Mouse (Mus musculus) embryonic stem cell, embryonic (primary cell): Measurements from ENCODE around the gene Apoc4.

Experiments
- CTCF ChIA-PET, 4 experiments: fragments of 300-600 bp in 2 of 4; fragments of 350-600 bp in 2 of 4; sonication (Branson Sonifier 250); formaldehyde crosslinking; loops; one replicate each; lab custom pipeline; 2022; ENCODE audit warnings: inconsistent platforms in 2 of 4; lab: Charles Lee
- POLR2A ChIA-PET, 4 experiments: fragments of 300-600 bp in 2 of 4; fragments of 350-600 bp in 2 of 4; sonication (Branson Sonifier 250); formaldehyde crosslinking; loops; one replicate each; lab custom pipeline; 2022; ENCODE audit warnings: antibody characterized with exemption in 4 of 4, inconsistent platforms in 1 of 4; lab: Charles Lee

Apoc4 gene

GRCm38 (mm10) chr7:19710650-19711049 is 29.4 kb upstream of the Apoc4 start:
- ChIA-PET POLR2A (interaction anchor here in 3 of 4 experiments (0.7 to 19.0 kb wide), 9 partner anchors 12 to 159 kb away, joined by 3 to 415 read pairs (median 5); partner anchors contain the start of genes Apoe (in 3 of the 3) and Apoc1 (in 2 of the 3)), CTCF (interaction anchor here (0.5 to 7.4 kb wide), 13 partner anchors 8 to 167 kb away, joined by 3 to 86 read pairs (median 4); partner anchors contain the start of gene Apoe (in 1 of the 4))

- CTCF ChIA-PET = interaction anchor here in 2 of 4 experiments (1.1 to 7.9 kb wide), 2 partner anchors 8 to 10 kb away, joined by 4 to 86 read pairs; partner anchors contain the start of gene Tomm40 (in 2 of the 2)
- POLR2A ChIA-PET = interaction anchor here in 2 of 4 experiments (0.7 to 19.8 kb wide), 9 partner anchors 8 to 190 kb away, joined by 3 to 415 read pairs (median 5); partner anchors contain the start of genes Tomm40 (in 2 of the 2), Apoc1 (in 1 of the 2) and Clptm1 (in 1 of the 2)
Measured at GRCm38 (mm10) chr7:19705271-19705670, 24.0 kb upstream of the Apoc4 start.

GRCm38 (mm10) chr7:19704475-19704874 is 23.2 kb upstream of the Apoc4 start:
- CTCF ChIA-PET = interaction anchor here in 1 of 4 experiments (7.9 kb wide), 1 partner anchor 8 kb away, joined by 86 read pairs; the partner anchor contains the start of gene Tomm40
- POLR2A ChIA-PET = interaction anchor here in 3 of 4 experiments (0.6 to 19.8 kb wide), 10 partner anchors 9 to 280 kb away, joined by 3 to 415 read pairs (median 80); partner anchors contain the start of genes Clptm1 (in 2 of the 3), Tomm40 (in 2 of the 3) and Apoc1 (in 1 of the 3)

GRCm38 (mm10) chr7:19702859-19703555 is 21.7 kb upstream of the Apoc4 start:
- ChIA-PET CTCF (interaction anchor here (0.6 to 9.6 kb wide), 14 partner anchors 9 to 114 kb away, joined by 3 to 156 read pairs (median 3); partner anchors contain the start of genes Clptm1 (in 1 of the 4) and Tomm40 (in 1 of the 4)), POLR2A (interaction anchor here (0.6 to 19.8 kb wide), 19 partner anchors 9 to 88 kb away, joined by 3 to 415 read pairs (median 10); partner anchors contain the start of genes Apoc1 (in 2 of the 4), Apoc4 (in 2 of the 4), Clptm1 (in 2 of the 4) and Gm44805 (in 2 of the 4))

- ChIA-PET CTCF (interaction anchor here (0.5 to 9.6 kb wide), 46 partner anchors 8 to 465 kb away, joined by 3 to 156 read pairs (median 4); partner anchors contain the start of genes Clptm1 (in 3 of the 4), Tomm40 (in 3 of the 4), Apoc1 (in 1 of the 4) and Apoc4 (in 1 of the 4)), POLR2A (interaction anchor here (0.6 to 19.8 kb wide), 73 partner anchors 10 to 492 kb away, joined by 3 to 415 read pairs (median 5); partner anchors contain the start of genes Tomm40 (in 4 of the 4), Clptm1 (in 3 of the 4), Apoc1 (in 2 of the 4) and Apoc2 (in 2 of the 4))
Measured at GRCm38 (mm10) chr7:19701069-19701761, 19.9 kb upstream of the Apoc4 start.

GRCm38 (mm10) chr7:19700299-19701068 is 19.2 kb upstream of the Apoc4 start:
- CTCF ChIA-PET = interaction anchor here (0.5 to 9.6 kb wide), 51 partner anchors 8 to 464 kb away, joined by 3 to 156 read pairs (median 4); partner anchors contain the start of genes Clptm1 (in 3 of the 4), Tomm40 (in 3 of the 4), Apoc1 (in 1 of the 4) and Apoc4 (in 1 of the 4)

GRCm38 (mm10) chr7:19699827-19700148 is 18.5 kb upstream of the Apoc4 start:
- CTCF ChIA-PET = interaction anchor here (0.5 to 9.6 kb wide), 27 partner anchors 11 to 336 kb away, joined by 3 to 156 read pairs (median 6); partner anchors contain the start of genes Clptm1 (in 3 of the 4) and Tomm40 (in 3 of the 4)
- POLR2A ChIA-PET = interaction anchor here (0.5 to 19.8 kb wide), 99 partner anchors 8 to 491 kb away, joined by 3 to 415 read pairs (median 5); partner anchors contain the start of genes Clptm1 (in 3 of the 4), Tomm40 (in 3 of the 4), Apoc1 (in 2 of the 4) and Apoc2 (in 2 of the 4)

More at GRCm38 (mm10) chr7:19700299-19701068, 19.2 kb upstream of the Apoc4 start:
- POLR2A ChIA-PET = interaction anchor here (0.6 to 19.8 kb wide), 89 partner anchors 10 to 492 kb away, joined by 3 to 415 read pairs (median 5); partner anchors contain the start of genes Clptm1 (in 3 of the 4), Tomm40 (in 3 of the 4), Apoc1 (in 2 of the 4) and Apoc2 (in 2 of the 4)

GRCm38 (mm10) chr7:19698907-19699826 is 17.9 kb upstream of the Apoc4 start, which contains the start of gene Apoe:
Gene Apoe, minus strand, starts transcription at chr7:19699188.
- CTCF ChIA-PET = interaction anchor here (0.5 to 9.6 kb wide), 26 partner anchors 13 to 294 kb away, joined by 3 to 156 read pairs (median 5); partner anchors contain the start of genes Tomm40 (in 3 of the 4) and Clptm1 (in 2 of the 4)
- POLR2A ChIA-PET = interaction anchor here (0.5 to 19.8 kb wide), 115 partner anchors 8 to 526 kb away, joined by 3 to 415 read pairs (median 5); partner anchors contain the start of genes Clptm1 (in 3 of the 4), Tomm40 (in 3 of the 4), Apoc1 (in 2 of the 4) and Apoc2 (in 2 of the 4)

- POLR2A ChIA-PET = interaction anchor here (0.6 to 19.8 kb wide), 89 partner anchors 7 to 525 kb away, joined by 3 to 415 read pairs (median 6); partner anchors contain the start of genes Clptm1 (in 3 of the 4), Tomm40 (in 3 of the 4), Apoc1 (in 2 of the 4) and Apoc2 (in 2 of the 4)
- CTCF ChIA-PET = interaction anchor here (0.5 to 9.6 kb wide), 19 partner anchors 13 to 108 kb away, joined by 3 to 156 read pairs (median 5); partner anchors contain the start of genes Tomm40 (in 3 of the 4), Clptm1 (in 1 of the 4) and Nectin2 (in 1 of the 4)
Measured at GRCm38 (mm10) chr7:19697949-19698906, 16.9 kb upstream of the Apoc4 start.

GRCm38 (mm10) chr7:19696336-19696873 is 15.1 kb upstream of the Apoc4 start:
- ChIA-PET CTCF (interaction anchor here (1.0 to 9.6 kb wide), 6 partner anchors 22 to 29 kb away, joined by 3 to 119 read pairs (median 10); no protein-coding TSS in a partner anchor), POLR2A (interaction anchor here (1.0 to 19.8 kb wide), 24 partner anchors 6 to 187 kb away, joined by 3 to 415 read pairs (median 34); partner anchors contain the start of genes Tomm40 (in 3 of the 4), Apoc1 (in 2 of the 4), Apoc4 (in 2 of the 4) and Clptm1 (in 2 of the 4))

- ChIA-PET CTCF (interaction anchor here (0.6 to 9.6 kb wide), 6 partner anchors 27 to 289 kb away, joined by 3 to 119 read pairs (median 6); partner anchors contain the start of gene Clasrp (in 1 of the 4)), POLR2A (interaction anchor here in 3 of 4 experiments (0.7 to 19.8 kb wide), 22 partner anchors 5 to 187 kb away, joined by 3 to 415 read pairs (median 13); partner anchors contain the start of genes Tomm40 (in 3 of the 3), Apoc4 (in 2 of the 3), Clptm1 (in 2 of the 3) and Gm44805 (in 2 of the 3))
Measured at GRCm38 (mm10) chr7:19695881-19696280, 14.6 kb upstream of the Apoc4 start.

GRCm38 (mm10) chr7:19695213-19695594 is 13.9 kb upstream of the Apoc4 start:
- ChIA-PET POLR2A (interaction anchor here in 3 of 4 experiments (0.7 to 19.8 kb wide), 20 partner anchors 5 to 119 kb away, joined by 3 to 415 read pairs (median 13); partner anchors contain the start of genes Apoc4 (in 2 of the 3), Clptm1 (in 2 of the 3), Gm44805 (in 2 of the 3) and Tomm40 (in 2 of the 3)), CTCF (interaction anchor here (0.6 to 9.6 kb wide), 7 partner anchors 26 to 288 kb away, joined by 3 to 119 read pairs (median 6); partner anchors contain the start of gene Clasrp (in 1 of the 4))
